Mouse (Mus musculus) liver, embryonic 12.5 days (tissue): ENCODE data around the gene Hmox2. TPM values are rescaled to one million over a fixed set of nuclear protein-coding genes. Genes with fewer than 3 reads are reported as not detected.
A peak's percentile ranks its signal among the peaks of the same experiment; 100 is the strongest.
"Not testable (repeated sequence)": the region's sequence is repeated elsewhere in the genome, so short reads cannot be mapped to it uniquely, and the experiment has no call there.

ENCODE experiments used
- ATAC-seq: fragments of 200-750 bp; cut with Nextera tagmentation; 2 replicates; pipeline ENCODE4 v1.8.0; 2017; ENCODE audit warnings: moderate number of reproducible peaks, mild to moderate bottlenecking, moderate library complexity
- H3K27ac ChIP-seq: fragments of 300-500 bp; sonication (generic); 2 replicates; pipeline ENCODE4 v1.5.1; 2016; ENCODE audit warnings: mild to moderate bottlenecking
- H3K27me3 ChIP-seq: fragments of 300-500 bp; sonication (generic); replicated peaks from 2 replicates; pipeline ENCODE4 v1.6.1; 2016; ENCODE audit warnings: mild to moderate bottlenecking, moderate library complexity
- H3K36me3 ChIP-seq: fragments of 300-500 bp; sonication (generic); 2 replicates; pipeline ENCODE4 v1.6.1; 2016; ENCODE audit warnings: mild to moderate bottlenecking, moderate library complexity
- H3K4me1 ChIP-seq: fragments of 300-500 bp; sonication (generic); 2 replicates; pipeline ENCODE4 v1.6.1; 2016
- H3K4me2 ChIP-seq: fragments of 300-500 bp; sonication (generic); 2 replicates; pipeline ENCODE4 v1.6.1; 2016; ENCODE audit warnings: mild to moderate bottlenecking, moderate library complexity
- H3K4me3 ChIP-seq: fragments of 300-500 bp; sonication (generic); 2 replicates; pipeline ENCODE4 v1.5.1; 2016; ENCODE audit warnings: mild to moderate bottlenecking, moderate library complexity
- H3K9ac ChIP-seq: fragments of 300-500 bp; sonication (generic); 2 replicates; pipeline ENCODE4 v1.6.1; 2016; ENCODE audit warnings: mild to moderate bottlenecking, moderate library complexity
- H3K9me3 ChIP-seq: fragments of 300-500 bp; sonication (generic); replicated peaks from 2 replicates; pipeline ENCODE4 v1.6.1; 2016; ENCODE audit warnings: mild to moderate bottlenecking, moderate library complexity
- WGBS: fragments of 180-500 bp; shearing (Covaris S2); methylation state at CpG from one replicate; pipeline ENCODE4 v1.1.7; 2016; ENCODE audit not compliant: insufficient replicate concordance; 5-methylcytosine and 5-hydroxymethylcytosine counted together
- polyA plus RNA-seq: library from polyadenylated mRNA; unstranded; fragments of >200 nt; fragmentation: Nextera tagmentation; extraction: Ambion mirVana; gene quantifications from 2 replicates; pipeline ENCODE4 v1.2.1, GENCODE M21; 2016

Hmox2 gene
- polyA plus RNA-seq = 40.9 and 42.5 TPM in 2 replicates

GRCm38 (mm10) chr16:4725780-4726527, at the start of gene Hmox2:
Hmox2 (plus strand) TSS chr16:4726361.
- Histone ChIP-seq H3K36me3 (no peaks in the 10 kb centered on the region), H3K9me3 (no peaks in the 10 kb centered on the region), H3K4me3 (peak within 1 kb of the TSS; percentile 88), H3K27me3 (no peaks in the 10 kb centered on the region), H3K9ac (peak within 1 kb of the TSS; percentile 96), H3K4me2 (peak within 1 kb of the TSS; percentile 95), H3K4me1 (peaks cover 63% of the 10 kb centered on the region), H3K27ac (peak within 1 kb of the TSS; percentile 79)
- 4% methylated on average over 35 of the region's 35 CpGs for WGBS
- peak; percentile 96 for ATAC-seq

GRCm38 (mm10) chr16:4676836-4677235, 49.3 kb upstream of the Hmox2 start:
- 74% methylated on average over 5 of the region's 5 CpGs for WGBS
- Histone ChIP-seq H3K9me3 (no peaks in the 10 kb centered on the region), H3K4me3 (no peak overlapping the region), H3K4me2 (no peak overlapping the region), H3K4me1 (peaks cover 49% of the 10 kb centered on the region), H3K27ac (no peak overlapping the region), H3K27me3 (no peaks in the 10 kb centered on the region), H3K9ac (no peak overlapping the region), H3K36me3 (peaks cover 33% of the 10 kb centered on the region)
- no peak for ATAC-seq

- peaks cover 62% of the 10 kb centered on the region for H3K4me1 ChIP-seq
- no peaks in the 10 kb centered on the region for H3K27me3 ChIP-seq
- WGBS = 70% methylated on average over 5 of the region's 5 CpGs
- peak overlapping the region; percentile 89 for H3K4me2 ChIP-seq
- no peaks in the 10 kb centered on the region for H3K9me3 ChIP-seq
- no peak for ATAC-seq
- no peak overlapping the region for H3K9ac ChIP-seq
- peaks cover 29% of the 10 kb centered on the region for H3K36me3 ChIP-seq
- no peak overlapping the region for H3K27ac ChIP-seq
- 0 out of 2 replicates have a peak overlapping the region, but pooled peaks have one; percentile 67 for H3K4me3 ChIP-seq
Measured at GRCm38 (mm10) chr16:4678080-4678479, 48.1 kb upstream of the Hmox2 start.

GRCm38 (mm10) chr16:4679121-4680018, 46.8 kb upstream of the Hmox2 start, which contains the start of gene Coro7:
Coro7 (minus strand) TSS chr16:4679777.
- Histone ChIP-seq H3K9me3 (no peaks in the 10 kb centered on the region), H3K36me3 (peaks cover 20% of the 10 kb centered on the region), H3K27ac (peak within 1 kb of the TSS; percentile 62), H3K4me3 (peak within 1 kb of the TSS; percentile 67), H3K27me3 (no peaks in the 10 kb centered on the region), H3K9ac (peak within 1 kb of the TSS; percentile 70), H3K4me1 (peaks cover 54% of the 10 kb centered on the region), H3K4me2 (peak within 1 kb of the TSS; percentile 89)
- WGBS = under 1% methylated on average over 47 of the region's 47 CpGs
- ATAC-seq = peak; percentile 88

GRCm38 (mm10) chr16:4680922-4681455, 45.2 kb upstream of the Hmox2 start:
- not testable (repeated sequence) for H3K36me3 ChIP-seq, H3K27me3 ChIP-seq, H3K9ac ChIP-seq, H3K9me3 ChIP-seq, H3K4me3 ChIP-seq, H3K27ac ChIP-seq, ATAC-seq, H3K4me2 ChIP-seq
- H3K4me1 ChIP-seq = peaks cover 62% of the 10 kb centered on the region
- 71% methylated on average over 3 of the region's 3 CpGs for WGBS

GRCm38 (mm10) chr16:4682628-4683179, 43.5 kb upstream of the Hmox2 start:
- Histone ChIP-seq H3K4me2 (peak overlapping the region; percentile 83), H3K4me3 (peak overlapping the region; percentile 78), H3K27ac (peak overlapping the region; percentile 85), H3K9me3 (no peaks in the 10 kb centered on the region), H3K9ac (peak overlapping the region; percentile 82; the same call in 1 of the 2 replicates), H3K4me1 (peaks cover 64% of the 10 kb centered on the region), H3K36me3 (peaks cover 11% of the 10 kb centered on the region), H3K27me3 (no peaks in the 10 kb centered on the region)
- no peak for ATAC-seq
- WGBS = 41% methylated on average over 4 of the region's 4 CpGs

- H3K27ac ChIP-seq = peak overlapping the region; percentile 85
- H3K9ac ChIP-seq = peak overlapping the region; percentile 82
- peak overlapping the region; percentile 83 for H3K4me2 ChIP-seq
- H3K27me3 ChIP-seq = no peaks in the 10 kb centered on the region
- H3K9me3 ChIP-seq = no peaks in the 10 kb centered on the region
- ATAC-seq = peak; percentile 25; the same call in 1 of the 2 replicates
- peaks cover 59% of the 10 kb centered on the region for H3K4me1 ChIP-seq
- peak overlapping the region; percentile 78 for H3K4me3 ChIP-seq
- WGBS = 17% methylated on average over 9 of the region's 9 CpGs
- H3K36me3 ChIP-seq = peaks cover 16% of the 10 kb centered on the region
Measured at GRCm38 (mm10) chr16:4683193-4683580, 43.0 kb upstream of the Hmox2 start.

GRCm38 (mm10) chr16:4683581-4684456, 42.3 kb upstream of the Hmox2 start:
- peak overlapping the region; percentile 83 for H3K4me2 ChIP-seq
- H3K27ac ChIP-seq = peak overlapping the region; percentile 85
- H3K9ac ChIP-seq = peak overlapping the region; percentile 82
- WGBS = under 1% methylated on average over 54 of the region's 54 CpGs
- H3K4me1 ChIP-seq = peaks cover 53% of the 10 kb centered on the region
- H3K4me3 ChIP-seq = peak overlapping the region; percentile 78
- ATAC-seq = peak; percentile 80
- no peaks in the 10 kb centered on the region for H3K9me3 ChIP-seq
- H3K36me3 ChIP-seq = peaks cover 21% of the 10 kb centered on the region
- no peaks in the 10 kb centered on the region for H3K27me3 ChIP-seq

GRCm38 (mm10) chr16:4684457-4684791, 41.7 kb upstream of the Hmox2 start:
- 0 out of 2 replicates have a peak, but pooled peaks have one; percentile 2 for ATAC-seq
- H3K4me1 ChIP-seq = peaks cover 47% of the 10 kb centered on the region
- peak overlapping the region; percentile 85 for H3K27ac ChIP-seq
- peaks cover 27% of the 10 kb centered on the region for H3K36me3 ChIP-seq
- peak overlapping the region; percentile 82 for H3K9ac ChIP-seq
- H3K9me3 ChIP-seq = 0 out of 2 replicates have a peak, but pooled peaks cover 3% of the 10 kb centered on the region
- no peaks in the 10 kb centered on the region for H3K27me3 ChIP-seq
- peak overlapping the region; percentile 83 for H3K4me2 ChIP-seq
- 0% methylated on average over 9 of the region's 9 CpGs for WGBS
- peak overlapping the region; percentile 78 for H3K4me3 ChIP-seq

GRCm38 (mm10) chr16:4689371-4689770, 36.8 kb upstream of the Hmox2 start:
- not testable (repeated sequence) for H3K4me3 ChIP-seq, H3K9me3 ChIP-seq, H3K27me3 ChIP-seq, H3K27ac ChIP-seq, H3K9ac ChIP-seq, ATAC-seq, H3K4me2 ChIP-seq
- H3K36me3 ChIP-seq = peaks cover 76% of the 10 kb centered on the region
- WGBS = 95% methylated on average over 4 of the region's 4 CpGs
- H3K4me1 ChIP-seq = peaks cover 22% of the 10 kb centered on the region

GRCm38 (mm10) chr16:4701211-4701610, 24.9 kb upstream of the Hmox2 start:
- no peaks in the 10 kb centered on the region for H3K27me3 ChIP-seq
- H3K4me2 ChIP-seq = no peak overlapping the region
- H3K4me3 ChIP-seq = no peak overlapping the region
- WGBS = 88% methylated on average over 3 of the region's 3 CpGs
- no peak for ATAC-seq
- peaks cover 99% of the 10 kb centered on the region for H3K36me3 ChIP-seq
- H3K4me1 ChIP-seq = no peaks in the 10 kb centered on the region
- no peak overlapping the region for H3K9ac ChIP-seq
- no peak overlapping the region for H3K27ac ChIP-seq
- H3K9me3 ChIP-seq = no peaks in the 10 kb centered on the region
